Mouse (Mus musculus) embryonic stem cell, embryonic (primary cell): ENCODE measurements at regions not wholly inside any gene's neighbourhood (a gene's known extent, or its start where the extent isn't known, plus 50 kb on each side); places are given as distances from the start of the nearest gene placed in this dataset.

ENCODE experiments used
- CTCF ChIA-PET, 4 experiments: fragments of 300-600 bp in 2 of 4; fragments of 350-600 bp in 2 of 4; sonication (Branson Sonifier 250); formaldehyde crosslinking; loops; one replicate each; lab custom pipeline; 2022; ENCODE audit warnings: inconsistent platforms in 2 of 4; lab: Charles Lee
- POLR2A ChIA-PET, 4 experiments: fragments of 300-600 bp in 2 of 4; fragments of 350-600 bp in 2 of 4; sonication (Branson Sonifier 250); formaldehyde crosslinking; loops; one replicate each; lab custom pipeline; 2022; ENCODE audit warnings: antibody characterized with exemption in 4 of 4, inconsistent platforms in 1 of 4; lab: Charles Lee

DNA sequence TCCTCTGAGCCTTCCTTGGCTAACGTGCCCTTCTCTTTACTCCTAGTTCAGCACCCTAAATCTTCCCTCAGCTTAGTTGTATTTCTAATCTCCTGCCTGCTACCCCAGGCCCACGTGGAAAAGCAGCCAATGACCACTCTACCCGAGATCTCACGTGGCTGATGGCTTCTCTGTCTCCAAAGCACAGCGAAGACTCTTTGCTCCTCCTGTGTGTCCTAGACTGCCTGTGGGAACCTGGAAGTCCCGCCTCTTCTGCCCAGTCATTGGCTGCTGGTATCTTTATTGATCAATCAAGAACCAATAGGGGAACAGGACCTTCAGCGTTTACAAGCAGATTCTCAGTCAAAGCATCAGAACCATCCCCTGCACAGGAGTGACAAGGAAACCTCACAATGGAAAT is 54.8 kb downstream of the Gm19935 start:
- POLR2A ChIA-PET = no interaction called here
- CTCF ChIA-PET = no interaction called here

DNA sequence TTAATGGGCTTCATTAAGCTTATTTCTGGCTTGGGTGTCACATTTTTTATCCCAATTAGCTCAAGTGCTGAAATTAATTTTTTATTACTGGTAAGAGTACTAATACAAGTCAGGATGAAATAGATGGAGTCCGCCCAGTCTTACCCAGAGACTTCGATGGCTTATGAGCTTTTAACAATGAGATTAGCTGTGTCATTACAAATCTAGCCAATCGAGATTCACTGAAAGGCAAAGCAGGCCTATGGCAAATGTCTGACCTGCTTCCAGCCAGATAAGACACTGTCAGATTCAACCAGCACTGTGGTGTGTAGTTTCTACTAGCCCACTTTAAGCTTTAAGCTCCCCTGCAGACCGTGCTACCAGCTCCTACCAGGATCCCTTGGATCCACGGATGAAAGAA is 55.2 kb downstream of the Gm19935 start:
- ChIA-PET CTCF (interaction anchor here in 2 of 4 experiments (0.6 to 1.3 kb wide), 2 partner anchors 32 to 52 kb away, joined by 3 to 4 read pairs; no protein-coding TSS in a partner anchor), POLR2A (interaction anchor here in 1 of 4 experiments (1.1 kb wide), 1 partner anchor 14 kb away, joined by 3 read pairs; no protein-coding TSS in a partner anchor)

DNA sequence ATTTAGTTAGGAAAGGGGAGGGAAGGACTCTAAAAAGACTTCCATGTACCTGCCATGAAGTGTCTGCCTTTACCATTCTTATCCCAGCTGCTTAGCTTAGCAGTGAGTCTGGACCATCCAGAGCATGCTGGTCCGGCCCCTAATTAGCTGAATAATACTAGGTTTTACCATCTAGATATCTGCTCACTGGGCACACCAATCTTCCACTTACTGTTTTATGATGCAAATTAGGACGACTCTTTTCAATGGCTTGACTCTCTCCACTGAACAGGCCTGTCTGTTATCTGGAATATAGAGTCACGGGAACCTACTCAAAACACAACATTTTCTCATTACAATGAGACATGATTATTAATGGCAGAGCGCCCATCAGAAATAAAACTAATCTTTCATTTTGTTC is 55.7 kb downstream of the Gm19935 start:
- ChIA-PET POLR2A (interaction anchor here in 1 of 4 experiments (1.1 kb wide), 1 partner anchor 13 kb away, joined by 3 read pairs; no protein-coding TSS in a partner anchor), CTCF (interaction anchor here in 2 of 4 experiments (0.6 to 1.3 kb wide), 2 partner anchors 33 to 53 kb away, joined by 3 to 4 read pairs; no protein-coding TSS in a partner anchor)

DNA sequence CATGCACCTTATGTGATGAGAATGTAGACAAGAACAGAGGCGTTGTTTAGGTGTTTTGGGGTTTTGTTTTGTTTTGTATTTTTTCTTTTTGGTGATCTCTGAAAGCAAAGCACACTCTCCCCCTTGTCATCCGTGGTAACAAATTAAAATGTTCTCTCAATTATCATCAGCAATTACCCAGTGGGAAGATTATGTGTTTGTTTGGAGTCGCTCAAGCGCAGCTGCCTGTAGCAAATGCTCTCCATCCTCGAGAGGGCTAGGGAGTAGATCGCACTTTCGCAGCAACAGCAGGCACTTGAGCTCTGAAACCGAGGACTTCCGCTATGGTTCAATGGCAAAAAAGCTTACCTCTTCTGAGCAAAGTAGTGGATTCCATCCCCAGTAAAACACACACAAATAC is 57.7 kb downstream of the Gm19935 start:
- CTCF ChIA-PET = no interaction called here
- POLR2A ChIA-PET = no interaction called here

DNA sequence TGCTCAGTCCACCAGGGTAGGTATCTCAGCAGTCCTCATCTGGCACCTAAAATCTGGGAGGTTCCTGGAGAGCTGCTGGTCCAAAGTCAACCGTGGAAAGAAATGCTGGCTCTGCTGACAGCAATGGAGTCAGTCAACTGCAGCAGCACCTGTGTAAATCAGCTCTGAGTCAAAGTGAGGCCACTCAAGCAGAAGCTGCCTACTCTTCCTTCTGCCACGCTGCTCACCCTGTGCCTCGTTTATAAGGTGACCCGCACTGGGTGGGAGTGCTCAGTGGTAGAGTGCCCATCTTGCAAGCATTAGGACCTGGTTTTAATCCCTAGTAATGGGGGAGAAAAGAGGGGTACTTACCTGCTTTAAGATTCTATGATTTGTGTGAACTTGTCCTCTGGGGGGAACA is 62.2 kb downstream of the Gm19935 start:
- CTCF ChIA-PET = no interaction called here

DNA sequence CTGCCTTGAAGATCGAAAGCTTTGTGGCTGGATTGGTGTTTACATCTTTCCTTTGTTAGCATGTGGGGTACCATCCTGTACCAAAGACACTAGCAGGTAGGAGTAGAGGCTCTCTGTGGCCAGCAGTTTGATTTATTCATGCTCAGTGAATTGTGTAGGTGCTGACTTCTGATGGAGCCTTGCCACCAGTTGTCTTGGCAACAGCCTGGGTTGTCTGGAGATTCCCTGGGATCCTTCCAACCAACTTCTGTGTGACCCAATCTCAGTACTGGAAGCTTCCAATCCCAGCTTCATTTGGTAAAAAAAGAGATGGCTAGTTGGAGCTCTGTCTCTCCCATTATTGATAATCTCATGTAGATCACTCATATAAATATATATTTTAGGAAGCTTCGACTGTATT is 73.6 kb downstream of the Gm19935 start:
- CTCF ChIA-PET = no interaction called here

More for the DNA sequence above, 62.2 kb downstream of the Gm19935 start:
- POLR2A ChIA-PET = no interaction called here

DNA sequence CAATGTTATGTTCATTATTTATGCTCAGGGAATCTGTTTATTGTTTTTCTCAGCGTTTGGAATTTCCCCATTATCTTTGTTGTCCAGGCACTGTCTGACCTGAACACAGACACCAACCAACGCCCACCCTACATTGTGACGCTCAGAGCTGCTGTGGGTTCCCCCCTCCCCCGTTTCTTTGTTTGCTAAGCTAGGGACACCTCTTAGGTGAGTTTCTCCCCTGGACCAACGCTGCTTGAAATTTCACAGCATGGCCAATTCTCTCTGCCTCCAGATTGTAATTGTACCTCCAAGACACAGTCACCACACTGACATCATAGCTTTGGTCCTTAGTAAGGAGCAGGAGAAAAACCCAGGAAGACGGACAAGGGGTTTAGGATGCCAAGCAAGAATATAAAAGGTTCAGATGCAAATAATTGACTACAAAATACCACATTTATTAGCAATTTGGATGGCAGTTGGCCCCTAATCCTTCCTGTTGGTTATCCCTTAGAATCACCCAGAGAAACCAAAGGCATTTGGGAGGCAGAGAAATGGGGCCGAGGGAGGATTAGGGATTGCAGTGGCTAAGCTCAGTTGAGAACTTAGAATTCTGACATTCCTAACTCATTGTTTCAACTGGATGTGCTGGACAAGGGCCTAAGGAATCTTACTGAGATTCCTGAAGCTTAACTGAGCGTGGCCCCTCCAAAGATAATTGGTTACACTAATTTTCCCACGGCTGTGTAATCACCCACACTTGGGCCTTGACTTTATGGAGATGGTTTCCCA is 76.0 kb downstream of the Gm19935 start:
- ChIA-PET POLR2A (interaction anchor here in 1 of 4 experiments (0.7 kb wide), 1 partner anchor 40 kb away, joined by 3 read pairs; no protein-coding TSS in a partner anchor), CTCF (no interaction called here)

More for the DNA sequence above, 73.6 kb downstream of the Gm19935 start:
- POLR2A ChIA-PET = no interaction called here

DNA sequence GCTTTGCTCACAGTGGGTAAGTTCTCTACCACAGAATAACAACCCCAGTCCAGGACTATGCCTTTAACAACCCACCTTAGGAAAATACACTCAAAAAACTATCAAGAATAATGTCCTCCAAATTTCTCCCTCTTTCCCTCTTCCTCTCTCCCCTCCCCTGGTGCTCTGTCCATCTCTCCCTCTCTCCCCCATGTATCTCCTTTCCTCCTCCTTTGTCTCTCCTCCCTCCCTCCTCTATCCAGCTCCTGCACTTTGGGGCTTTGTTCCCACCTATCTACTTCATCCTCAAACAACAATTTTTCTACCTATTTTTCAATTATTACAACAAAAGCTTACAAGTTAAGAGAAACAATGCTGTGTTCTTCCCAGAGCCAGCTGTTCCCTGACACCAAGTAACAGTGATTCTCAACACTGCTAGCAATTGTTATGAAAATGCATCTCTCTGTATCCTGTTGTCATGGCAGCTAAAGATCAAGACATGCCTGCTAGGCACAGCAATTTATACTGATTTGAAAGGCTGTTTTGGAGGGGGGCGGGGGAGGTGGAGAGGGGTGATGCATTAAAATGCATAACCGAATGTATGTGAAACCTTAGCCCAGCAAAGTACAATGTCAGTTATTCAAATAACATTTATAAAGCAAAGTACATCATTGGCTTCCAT is 76.8 kb downstream of the Gm19935 start:
- ChIA-PET CTCF (interaction anchor here in 1 of 4 experiments (0.6 kb wide), 1 partner anchor 957 kb away, joined by 3 read pairs; no protein-coding TSS in a partner anchor), POLR2A (interaction anchor here in 1 of 4 experiments (0.6 to 0.7 kb wide), 2 partner anchors 41 to 94 kb away, joined by 3 read pairs; no protein-coding TSS in a partner anchor)

DNA sequence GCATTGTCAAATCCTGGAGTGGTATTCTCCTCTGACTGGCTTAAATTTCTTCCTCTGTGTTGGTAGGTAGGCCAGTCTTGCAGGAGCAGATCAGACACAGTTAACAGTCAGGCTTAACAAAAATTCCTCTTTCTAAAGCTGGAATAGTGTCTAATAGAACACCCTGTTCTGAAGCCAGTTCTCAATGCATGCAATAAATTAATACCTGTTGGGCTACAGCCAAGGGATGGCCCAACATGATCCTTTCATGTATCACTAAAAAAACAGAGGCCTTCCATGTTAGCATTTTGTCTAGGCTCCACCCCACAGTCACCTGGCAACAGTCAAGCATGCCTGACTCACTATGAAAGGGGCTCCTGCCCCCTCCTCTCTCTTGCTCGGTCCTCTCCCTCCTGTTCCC is 89.2 kb downstream of the Gm19935 start:
- CTCF ChIA-PET = no interaction called here
- POLR2A ChIA-PET = no interaction called here

DNA sequence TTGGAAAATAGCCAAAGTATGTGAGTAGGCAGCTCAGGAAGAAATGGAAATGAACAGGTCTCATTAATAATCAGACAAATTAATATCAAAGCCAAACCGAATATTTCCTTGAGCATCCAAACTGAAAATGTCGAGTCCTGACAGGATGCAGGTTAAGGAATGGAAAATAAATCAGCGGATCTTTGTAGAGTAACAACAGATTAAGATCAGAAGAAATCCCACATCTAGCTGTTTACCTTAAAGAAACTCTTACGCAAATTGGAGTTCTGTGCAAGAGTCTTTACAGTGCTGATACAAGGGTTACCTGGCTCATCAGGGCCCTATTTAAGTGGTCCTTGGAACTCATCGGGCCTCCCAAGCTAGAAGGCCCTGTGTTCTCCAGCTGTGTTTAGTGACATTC is 92.0 kb downstream of the Gm19935 start:
- POLR2A ChIA-PET = no interaction called here

DNA sequence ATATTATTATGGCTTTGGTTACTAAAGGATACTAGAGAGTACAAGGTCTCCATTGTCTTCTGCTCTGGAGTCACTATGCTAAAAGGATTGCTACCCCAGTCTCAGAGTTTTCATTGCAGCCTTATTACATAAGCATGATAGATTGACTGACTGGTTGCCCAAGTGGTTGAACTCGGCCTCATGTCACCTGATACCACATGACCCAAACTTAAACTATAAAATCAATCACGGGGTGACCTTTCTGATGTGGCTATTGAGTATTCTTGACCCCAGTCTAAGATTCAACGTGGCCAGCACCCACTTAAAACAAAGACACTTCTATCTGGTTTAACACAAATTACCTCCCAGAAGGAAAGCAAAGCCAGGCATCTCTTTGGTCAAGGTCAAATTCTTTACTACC is 100.8 kb downstream of the Gm19935 start:
- POLR2A ChIA-PET = no interaction called here
- CTCF ChIA-PET = no interaction called here

More for the DNA sequence above, 92.0 kb downstream of the Gm19935 start:
- CTCF ChIA-PET = no interaction called here

DNA sequence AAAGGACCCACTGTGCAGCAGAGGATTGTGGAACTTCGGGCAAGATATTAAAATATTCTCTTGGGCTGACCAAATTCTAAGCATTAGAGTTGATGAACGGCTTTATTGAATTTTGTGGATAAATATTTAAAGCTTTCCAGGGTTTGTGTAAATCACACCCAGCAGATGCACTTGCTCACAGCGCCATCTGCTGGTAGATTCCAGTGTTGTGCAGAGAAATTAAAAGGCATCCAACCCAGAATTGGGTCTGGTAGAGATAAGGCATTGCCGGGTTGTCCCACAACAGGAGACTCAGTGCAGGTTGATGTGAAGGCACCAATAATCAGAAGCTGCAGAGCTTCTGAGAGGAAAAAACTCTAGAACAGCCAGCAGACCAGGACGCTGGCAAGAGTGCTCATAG is 108.7 kb downstream of the Gm19935 start:
- CTCF ChIA-PET = interaction anchor here in 2 of 4 experiments (0.6 to 1.2 kb wide), 7 partner anchors 41 to 712 kb away, joined by 3 to 5 read pairs (median 3); no protein-coding TSS in a partner anchor
- POLR2A ChIA-PET = interaction anchor here in 1 of 4 experiments (0.8 kb wide), 1 partner anchor 253 kb away, joined by 3 read pairs; no protein-coding TSS in a partner anchor

DNA sequence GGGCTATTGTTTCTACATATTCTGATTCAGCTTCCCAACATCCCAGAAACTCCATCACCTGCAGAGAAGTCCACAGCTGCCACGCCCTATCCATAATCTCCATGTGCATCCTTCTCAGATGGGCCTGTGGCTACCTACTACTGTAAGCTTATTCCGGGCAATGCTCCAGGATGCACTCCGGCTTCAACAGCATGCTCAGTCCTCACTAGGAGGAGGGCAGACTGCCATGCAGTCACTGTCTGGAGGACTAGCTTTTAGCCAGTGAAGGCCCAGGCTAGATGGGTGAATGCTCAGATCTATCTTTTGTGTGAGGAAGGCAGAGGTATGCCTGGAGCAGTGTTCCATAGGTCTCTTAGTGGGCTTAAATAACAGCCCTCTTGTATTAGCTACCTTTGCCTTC is 124.7 kb downstream of the Gm19935 start:
- ChIA-PET POLR2A (no interaction called here), CTCF (no interaction called here)

DNA sequence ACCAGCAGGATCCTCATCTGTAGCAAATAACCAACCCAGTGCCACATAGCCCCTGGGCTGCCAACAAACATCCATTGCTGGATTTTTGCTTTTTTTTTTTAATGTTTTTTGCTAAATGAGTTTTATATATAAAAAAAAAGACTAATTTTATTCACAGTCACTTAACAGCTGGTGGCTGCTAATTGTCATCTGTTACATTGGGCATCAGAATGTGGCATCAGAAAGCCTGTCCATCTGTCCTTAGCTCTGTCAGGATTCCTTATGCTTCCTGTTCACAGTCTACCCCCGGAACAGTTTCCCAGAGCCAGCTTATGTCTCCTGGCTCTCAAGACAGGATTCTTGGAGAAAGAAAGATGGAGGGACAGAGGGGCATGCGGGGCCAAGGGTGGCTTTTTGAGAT is 132.1 kb downstream of the Gm19935 start:
- POLR2A ChIA-PET = interaction anchor here in 1 of 4 experiments (0.7 to 1.5 kb wide), 2 partner anchors 14 to 293 kb away, joined by 3 read pairs; no protein-coding TSS in a partner anchor
- CTCF ChIA-PET = no interaction called here

DNA sequence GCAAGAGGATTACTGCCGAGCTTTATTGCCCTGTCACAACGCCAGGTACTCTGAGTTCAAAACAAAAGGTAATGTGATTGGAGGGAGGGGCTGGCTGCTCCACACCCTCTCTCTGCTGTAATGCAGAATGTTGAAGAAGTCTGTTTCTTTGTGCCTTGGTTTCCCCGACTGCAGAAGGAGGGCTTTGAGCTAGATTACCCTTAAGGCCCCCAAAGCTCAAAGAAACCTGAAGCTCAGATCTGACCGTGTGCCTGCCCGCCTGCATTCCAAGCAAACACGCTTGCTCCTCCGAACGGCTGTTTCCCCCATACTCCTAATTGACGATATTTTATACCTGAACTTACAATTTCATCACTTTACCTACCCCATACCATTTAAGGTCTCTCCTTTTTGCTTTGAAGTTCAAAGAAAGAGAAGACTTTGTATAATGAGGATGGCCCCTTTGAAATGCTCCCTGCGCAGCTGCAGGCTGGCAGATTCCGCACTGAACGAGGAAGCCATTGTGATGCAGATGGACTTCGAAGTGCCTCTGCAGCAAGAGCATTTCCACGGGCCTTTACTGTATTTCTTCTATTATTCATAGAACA is 146.6 kb downstream of the Gm19935 start:
- CTCF ChIA-PET = interaction anchor here in 1 of 4 experiments (0.6 kb wide), 1 partner anchor 394 kb away, joined by 3 read pairs; no protein-coding TSS in a partner anchor
- POLR2A ChIA-PET = interaction anchor here in 3 of 4 experiments (0.5 to 1.4 kb wide), 10 partner anchors 8 to 1252 kb away, joined by 3 to 12 read pairs (median 3); no protein-coding TSS in a partner anchor

DNA sequence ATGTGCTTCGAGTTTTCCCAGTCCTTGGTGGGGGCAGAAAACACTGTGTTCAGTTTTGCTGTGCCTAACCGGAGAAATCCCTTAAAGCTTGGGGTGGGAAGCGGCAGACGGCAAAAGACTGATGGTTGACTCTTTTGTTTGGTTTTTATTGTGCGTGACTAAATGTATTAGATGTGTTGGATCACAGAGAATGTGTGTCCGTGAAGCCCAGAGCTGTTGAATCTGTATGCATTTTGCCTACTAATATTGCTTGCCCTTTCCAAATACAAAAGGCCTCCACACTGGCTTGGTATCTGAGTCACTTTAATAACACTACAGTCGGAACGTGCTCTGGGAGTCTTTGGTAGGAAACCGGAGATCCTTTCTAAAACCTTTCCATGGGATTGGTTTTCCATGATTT is 147.8 kb downstream of the Gm19935 start:
- CTCF ChIA-PET = interaction anchor here in 1 of 4 experiments (0.6 kb wide), 1 partner anchor 667 kb away, joined by 6 read pairs; no protein-coding TSS in a partner anchor
- POLR2A ChIA-PET = interaction anchor here in 1 of 4 experiments (0.6 to 0.9 kb wide), 3 partner anchors 10 to 143 kb away, joined by 3 to 4 read pairs (median 3); no protein-coding TSS in a partner anchor

DNA sequence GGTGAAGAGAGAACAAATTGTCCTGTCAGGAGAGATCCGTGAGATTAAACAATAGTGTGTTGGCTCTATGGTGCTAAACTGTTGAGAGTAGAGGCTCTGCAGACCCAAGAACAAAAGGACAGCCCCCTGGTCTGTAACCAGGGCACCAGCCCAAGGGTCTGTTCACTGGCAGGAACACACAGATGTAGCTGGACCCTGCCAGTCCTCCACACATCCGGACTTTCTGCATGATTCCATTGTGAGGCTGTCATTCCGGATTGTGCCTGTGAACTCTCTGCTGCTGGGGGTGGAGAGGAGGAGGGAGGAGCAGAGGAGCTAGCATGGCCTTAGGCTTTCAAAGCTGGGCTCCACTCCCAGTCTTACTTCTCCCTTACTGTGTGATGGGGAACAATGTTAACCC is 158.1 kb downstream of the Gm19935 start:
- CTCF ChIA-PET = interaction anchor here in 2 of 4 experiments (0.5 to 2.1 kb wide), 2 partner anchors 524 to 658 kb away, joined by 7 to 9 read pairs; no protein-coding TSS in a partner anchor
- POLR2A ChIA-PET = no interaction called here

DNA sequence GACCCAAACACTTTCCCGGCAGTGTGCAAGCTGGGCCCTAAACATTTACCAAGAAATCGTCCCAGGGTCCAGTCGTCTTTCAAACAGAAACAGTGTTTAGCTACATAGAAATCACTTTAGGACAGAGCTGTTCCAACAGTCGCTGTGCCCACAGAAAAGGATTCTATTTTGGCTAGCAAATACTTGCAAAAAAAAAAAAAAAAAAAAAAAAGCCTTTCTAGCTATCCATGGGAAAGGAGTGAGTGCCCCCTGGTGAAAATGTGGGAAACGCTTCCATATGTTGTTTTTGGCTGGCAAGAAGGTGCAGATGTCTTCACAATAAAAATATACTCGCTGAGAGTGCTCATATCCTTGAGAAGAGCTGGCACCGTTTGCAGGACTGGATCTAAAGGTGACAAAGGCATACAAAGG is 159.5 kb downstream of the Gm19935 start:
- ChIA-PET POLR2A (interaction anchor here in 2 of 4 experiments (0.6 to 1.2 kb wide), 5 partner anchors 151 to 834 kb away, joined by 3 to 8 read pairs (median 3); no protein-coding TSS in a partner anchor), CTCF (interaction anchor here in 3 of 4 experiments (0.6 to 2.1 kb wide), 11 partner anchors 30 to 1467 kb away, joined by 3 to 9 read pairs (median 3); no protein-coding TSS in a partner anchor)
